Mouse (Mus musculus) activated CD4-positive, CD25-positive, alpha-beta regulatory T cell, adult 9 weeks (primary cell): ENCODE results near the gene Stx1b. TPM values are rescaled to one million over a fixed set of nuclear protein-coding genes. Genes with fewer than 3 reads are reported as not detected.

Experiments used
- polyA plus RNA-seq: library from polyadenylated mRNA; unstranded; fragments of 100-300 nt; shearing (Covaris generic); gene quantifications from one replicate; pipeline ENCODE4 v1.2.1, GENCODE M21; 2017

The Stx1b gene
- polyA plus RNA-seq: not detected

GRCm38 (mm10) chr7:127824176-127824871 is at the start of gene Stx1b, which contains the start of gene Stx4a:
Gene Stx1b, minus strand, starts transcription at chr7:127824549.
Gene Stx4a, plus strand, starts transcription at chr7:127824294.

GRCm38 (mm10) chr7:127800435-127801009 is 23.8 kb downstream of the Stx1b start, which contains the start of gene Hsd3b7:
Gene Hsd3b7, plus strand, starts transcription at chr7:127800604.

GRCm38 (mm10) chr7:127785308-127785707 is 39.0 kb downstream of the Stx1b start, which contains the start of gene Gm49388:
Gene Gm49388, plus strand, starts transcription at chr7:127785608.

GRCm38 (mm10) chr7:127776426-127776825 is 47.9 kb downstream of the Stx1b start, which contains the start of gene Setd1a:
Gene Setd1a, plus strand, starts transcription at chr7:127776670.

GRCm38 (mm10) chr7:127769651-127770038 is 54.7 kb downstream of the Stx1b start, which contains the start of gene Orai3:
Gene Orai3, plus strand, starts transcription at chr7:127769815.

Other genes starting within 250 kb of the Stx1b start
- 0.99 TPM for gene Ccdc189, start 236.0 kb downstream of the Stx1b start, polyA plus RNA-seq
- 137 TPM for gene Rnf40, start 235.8 kb downstream of the Stx1b start, polyA plus RNA-seq
- 1.3 TPM for gene Zfp629, start 208.8 kb downstream of the Stx1b start, polyA plus RNA-seq
- gene Bcl7c, start 115.6 kb downstream of the Stx1b start, polyA plus RNA-seq: 20.6 TPM
- gene Ctf1, start 111.8 kb downstream of the Stx1b start, polyA plus RNA-seq: not detected
- gene Ctf2, start 92.4 kb downstream of the Stx1b start, polyA plus RNA-seq: not detected
- gene Fbxl19, start 80.0 kb downstream of the Stx1b start, polyA plus RNA-seq: 0.89 TPM
- 32.8 TPM for gene Orai3, start 54.7 kb downstream of the Stx1b start, polyA plus RNA-seq
- gene Setd1a, start 47.9 kb downstream of the Stx1b start, polyA plus RNA-seq: 1.5 TPM
- not detected for gene Gm49388, start 38.9 kb downstream of the Stx1b start, polyA plus RNA-seq
- 4.9 TPM for gene Hsd3b7, start 23.9 kb downstream of the Stx1b start, polyA plus RNA-seq
- gene Stx4a, start 255 bp downstream of the Stx1b start, polyA plus RNA-seq: 168 TPM
- gene Zfp646, start 51.7 kb upstream of the Stx1b start, polyA plus RNA-seq: 65.1 TPM
- 21.6 TPM for gene Zfp668, start 52.3 kb upstream of the Stx1b start, polyA plus RNA-seq
- 0.81 TPM for gene Prss53, start 66.4 kb upstream of the Stx1b start, polyA plus RNA-seq
- gene Gm21974, start 70.9 kb upstream of the Stx1b start, polyA plus RNA-seq: not detected
- 54.2 TPM for gene Vkorc1, start 71.1 kb upstream of the Stx1b start, polyA plus RNA-seq
- gene Bckdk, start 79.5 kb upstream of the Stx1b start, polyA plus RNA-seq: 52.5 TPM
- gene Kat8, start 88.0 kb upstream of the Stx1b start, polyA plus RNA-seq: 51.7 TPM
- not detected for gene Prss8, start 105.6 kb upstream of the Stx1b start, polyA plus RNA-seq
- gene Prss36, start 122.2 kb upstream of the Stx1b start, polyA plus RNA-seq: 5.0 TPM
- gene Fus, start 142.9 kb upstream of the Stx1b start, polyA plus RNA-seq: 135 TPM
- gene Pycard, start 169.3 kb upstream of the Stx1b start, polyA plus RNA-seq: 339 TPM
- not detected for gene Trim72, start 179.4 kb upstream of the Stx1b start, polyA plus RNA-seq
- 1.3 TPM for gene Itgam, start 238.1 kb upstream of the Stx1b start, polyA plus RNA-seq
- not detected for gene Gm49368, start 238.1 kb upstream of the Stx1b start, polyA plus RNA-seq